ENCODE assay signal across 8 mouse cellular contexts in genomic region chr5:75152791-75153625, GRCm38 (mm10). TPM values are rescaled to one million over a fixed set of nuclear protein-coding genes. Genes with fewer than 3 reads are reported as not detected.
DNase-seq lines count a peak whose midpoint lies in the region; ATAC-seq and TF ChIP-seq lines count a peak whose summit lies in the region.

No protein-coding gene starts in this region.

- peaks cover 36% of the 10 kb centered on the region for H3K27me3 ChIP-seq in spleen, adult 2 months (ENCODE audit: control insufficient read depth, insufficient read depth, low read length)
- H3K27me3 ChIP-seq in forebrain, embryonic 10.5 days (ENCODE audit: poor library complexity, severe bottlenecking) = peaks cover 95% of the 10 kb centered on the region
- no peaks in the 10 kb centered on the region for H3K27me3 ChIP-seq in limb, embryonic 14.5 days (ENCODE audit: control insufficient read depth, insufficient read depth, low read length)
- peaks cover 63% of the 10 kb centered on the region for H3K27me3 ChIP-seq in neural tube, embryonic 12.5 days (replicated peaks)

- WGBS in spleen, adult 2 months = 4% methylated on average over 71 of the region's 72 CpGs
- WGBS in forebrain, embryonic 10.5 days = under 1% methylated on average over 72 of the region's 72 CpGs
- WGBS in limb, embryonic 14.5 days = under 1% methylated on average over 70 of the region's 72 CpGs
- under 1% methylated on average over 71 of the region's 72 CpGs for WGBS in neural tube, embryonic 12.5 days

- no peaks in the 10 kb centered on the region for H3K36me3 ChIP-seq in spleen, adult 2 months (ENCODE audit: control insufficient read depth, insufficient read depth, low read length)
- H3K36me3 ChIP-seq in forebrain, embryonic 10.5 days (replicated peaks) = no peaks in the 10 kb centered on the region
- peaks cover 3% of the 10 kb centered on the region for H3K36me3 ChIP-seq in limb, embryonic 14.5 days (ENCODE audit: control insufficient read depth, insufficient read depth, low read length)
- no peaks in the 10 kb centered on the region for H3K36me3 ChIP-seq in neural tube, embryonic 12.5 days

- H3K4me1 ChIP-seq in spleen, adult 2 months (ENCODE audit: control insufficient read depth, insufficient read depth, insufficient read length) = no peaks in the 10 kb centered on the region; the same call in 1 of the 2 replicates
- peaks cover 94% of the 10 kb centered on the region for H3K4me1 ChIP-seq in forebrain, embryonic 10.5 days
- H3K4me1 ChIP-seq in limb, embryonic 14.5 days (ENCODE audit: control insufficient read depth, insufficient read depth, low read length) = peaks cover 17% of the 10 kb centered on the region
- H3K4me1 ChIP-seq in neural tube, embryonic 12.5 days = peaks cover 55% of the 10 kb centered on the region

- TF ChIP-seq POLR2A in spleen, adult 2 months (IDR thresholded peaks at IDR 0.05; ENCODE audit: low read depth, low read length) = no peak
- no peak for TF ChIP-seq POLR2A in limb, embryonic 14.5 days (IDR thresholded peaks at IDR 0.05; ENCODE audit: borderline replicate concordance, extremely low read depth, insufficient read depth, insufficient read length)

- intact Hi-C loops in heart, postnatal 36 days (cut with DNase I) = loop anchor here (5.0 to 10.0 kb wide), 4 partner anchors 356 to 1391 kb away; no protein-coding TSS in a partner anchor

- H3K4me2 ChIP-seq in limb, embryonic 14.5 days (replicated peaks; ENCODE audit: low read depth, low read length, severe bottlenecking) = peak overlapping the region; percentile 66
- peak overlapping the region; percentile 90 for H3K4me2 ChIP-seq in neural tube, embryonic 12.5 days (replicated peaks)

- ATAC-seq in limb, embryonic 14.5 days (ENCODE audit: low FRiP score, low read depth) = peak; percentile 17; the same call in 1 of the 2 replicates
- ATAC-seq in neural tube, embryonic 12.5 days (ENCODE audit: low FRiP score, low read depth) = no peak
- ATAC-seq in megakaryocyte progenitor cell, adult 5-6 weeks (replicated peaks; ENCODE audit: poor library complexity) = no peak

- DNase-seq in spleen, adult 2 months (ENCODE audit: low read depth in 1 of 2, low spot score in 2 of 2) = no peak
- no peak for DNase-seq in spleen, postnatal 36 days (ENCODE audit: low spot score in 2 of 2)
- peak; percentile 71 for DNase-seq in forebrain, embryonic 10.5 days (ENCODE audit: extremely low spot score, low spot score)
- peak; percentile 43 to 62 for DNase-seq in heart, postnatal 36 days
- peak; percentile 83 for DNase-seq in limb, embryonic 14.5 days (ENCODE audit: low spot score)
- no peak for DNase-seq in frontal cortex, postnatal 14 days (ENCODE audit: low spot score in 2 of 2)

- H3K4me3 ChIP-seq in spleen, adult 2 months (ENCODE audit: extremely low read depth, insufficient read depth, insufficient read length) = peak overlapping the region; percentile 35; the same call in 1 of the 2 replicates
- H3K4me3 ChIP-seq in forebrain, embryonic 10.5 days = peak overlapping the region; percentile 59
- peak overlapping the region; percentile 76 for H3K4me3 ChIP-seq in limb, embryonic 14.5 days (replicated peaks; ENCODE audit: low read length)
- H3K4me3 ChIP-seq in neural tube, embryonic 12.5 days = peak overlapping the region; percentile 42

- no peaks in the 10 kb centered on the region for H3K9me3 ChIP-seq in forebrain, embryonic 10.5 days
- no peaks in the 10 kb centered on the region for H3K9me3 ChIP-seq in limb, embryonic 14.5 days (ENCODE audit: control insufficient read depth, low read length)
- H3K9me3 ChIP-seq in neural tube, embryonic 12.5 days = no peaks in the 10 kb centered on the region

- TF ChIP-seq CTCF in spleen, adult 2 months (IDR thresholded peaks at IDR 0.05; ENCODE audit: extremely low read depth, insufficient read depth, insufficient read length, insufficient replicate concordance) = no peak

- peak overlapping the region; percentile 99 for H3K9ac ChIP-seq in limb, embryonic 14.5 days (ENCODE audit: low read depth, low read length, severe bottlenecking)
- H3K9ac ChIP-seq in neural tube, embryonic 12.5 days = peak overlapping the region; percentile 55

- H3K27ac ChIP-seq in spleen, adult 2 months (ENCODE audit: insufficient read depth, low read length) = peak overlapping the region; percentile 60
- peak overlapping the region; percentile 87 for H3K27ac ChIP-seq in forebrain, embryonic 10.5 days
- H3K27ac ChIP-seq in limb, embryonic 14.5 days (replicated peaks; ENCODE audit: low read depth, low read length) = peak overlapping the region; percentile 100
- peak overlapping the region; percentile 47; the same call in 1 of the 2 replicates for H3K27ac ChIP-seq in neural tube, embryonic 12.5 days

RNA-seq across cellular contexts. Expression of gene Pdgfra, which starts 0.9 kb away (rescaled TPM):
- 6.7 and 7.8 TPM in 2 replicates for polyA plus RNA-seq in spleen, adult 2 months (2012; rRNA removed)
- polyA plus RNA-seq in forebrain, embryonic 10.5 days (2016; fragmentation: Nextera tagmentation; extraction: Ambion mirVana) = 20.2 and 23.5 TPM in 2 replicates
- 10 to 100 TPM; 30.2 to 31.7 TPM for total RNA-seq in heart, postnatal 36 days (2021)
- 111 and 115 TPM in 2 replicates for polyA plus RNA-seq in limb, embryonic 14.5 days (2012; rRNA removed)
- polyA plus RNA-seq in limb, embryonic 14.5 days (2014; fragmentation: Nextera tagmentation; extraction: Ambion mirVana) = 122 and 138 TPM in 2 replicates
- polyA plus RNA-seq in neural tube, embryonic 12.5 days (2016; fragmentation: Nextera tagmentation; extraction: Ambion mirVana) = 23.9 and 24.4 TPM in 2 replicates
- total RNA-seq in megakaryocyte progenitor cell, adult 5-6 weeks (2015) = not detected in 2 replicates
- 0.08 TPM in 1 of 2 replicates, not detected in the other for total RNA-seq in megakaryocyte progenitor cell, adult 5-6 weeks (2017)

Comparison
In these comparisons a context has a peak if more than half of its experiments do, and no peak if none do; other contexts are left out.
1. DNase-seq: peak in forebrain, embryonic 10.5 days (single experiment), heart, postnatal 36 days (2 of 2) and limb, embryonic 14.5 days (single experiment); none in spleen, adult 2 months (0 of 2), spleen, postnatal 36 days (0 of 2) and frontal cortex, postnatal 14 days (0 of 2).
2. H3K27ac ChIP-seq: peak in every context shown above with its lines; median percentile 100 in limb, embryonic 14.5 days; 87 in forebrain, embryonic 10.5 days; 60 in spleen, adult 2 months; 47 in neural tube, embryonic 12.5 days.
3. Peak in every context shown above with its lines, with median percentiles within 50 percentile points of each other: H3K4me3 ChIP-seq.